Mouse (Mus musculus): ENCODE results near the gene Thoc6. TPM values are rescaled to one million over a fixed set of nuclear protein-coding genes. Genes with fewer than 3 reads are reported as not detected.

Gene Thoc6
- polyA plus RNA-seq (2012; rRNA removed): 24.8 and 31.1 TPM in 2 replicates

- H3K27ac ChIP-seq (ENCODE audit: insufficient read depth, low read length): peak within 1 kb of the TSS; percentile 96
- under 1% methylated on average over 45 of the region's 45 CpGs for WGBS
- H3K36me3 ChIP-seq (ENCODE audit: control insufficient read depth, insufficient read depth, low read length): peaks cover 12% of the 10 kb centered on the region
- H3K27me3 ChIP-seq (ENCODE audit: control insufficient read depth, insufficient read depth, low read length): no peaks in the 10 kb centered on the region
- peaks cover 13% of the 10 kb centered on the region for H3K4me1 ChIP-seq (ENCODE audit: control insufficient read depth, insufficient read depth, insufficient read length)
- TF ChIP-seq CTCF (IDR thresholded peaks at IDR 0.05; ENCODE audit: extremely low read depth, insufficient read depth, insufficient read length, insufficient replicate concordance) (no peak), POLR2A (IDR thresholded peaks at IDR 0.05; ENCODE audit: low read depth, low read length) (peak; percentile 40)
- DNase-seq (ENCODE audit: low read depth in 1 of 2, low spot score in 2 of 2): peak; percentile 88 to 94
- peak within 1 kb of the TSS; percentile 84 for H3K4me3 ChIP-seq (ENCODE audit: extremely low read depth, insufficient read depth, insufficient read length)
Observed at GRCm38 (mm10) chr17:23673424-23674073, at the start of gene Thoc6, which contains the start of gene Hcfc1r1. Thoc6 (minus strand) TSS chr17:23673882. Hcfc1r1 (plus strand) TSS chr17:23673596.

- Histone ChIP-seq H3K4me1 (ENCODE audit: control insufficient read depth, insufficient read depth, insufficient read length) (peaks cover 4% of the 10 kb centered on the region; the same call in 1 of the 2 replicates), H3K4me3 (ENCODE audit: extremely low read depth, insufficient read depth, insufficient read length) (no peak within 1 kb of the TSS), H3K27me3 (ENCODE audit: control insufficient read depth, insufficient read depth, low read length) (no peaks in the 10 kb centered on the region), H3K36me3 (ENCODE audit: control insufficient read depth, insufficient read depth, low read length) (no peaks in the 10 kb centered on the region), H3K27ac (ENCODE audit: insufficient read depth, low read length) (no peak within 1 kb of the TSS)
- TF ChIP-seq CTCF (IDR thresholded peaks at IDR 0.05; ENCODE audit: extremely low read depth, insufficient read depth, insufficient read length, insufficient replicate concordance) (no peak), POLR2A (IDR thresholded peaks at IDR 0.05; ENCODE audit: low read depth, low read length) (no peak)
- DNase-seq (ENCODE audit: low read depth in 1 of 2, low spot score in 2 of 2): no peak
- WGBS: 91% methylated on average over 7 of the region's 7 CpGs
Observed at GRCm38 (mm10) chr17:23722376-23723125, 48.9 kb upstream of the Thoc6 start, which contains the start of gene 1520401A03Rik. 1520401A03Rik (minus strand) TSS chr17:23722783.

- no peak for TF ChIP-seq POLR2A (IDR thresholded peaks at IDR 0.05; ENCODE audit: low read depth, low read length)
- no peak for TF ChIP-seq CTCF (IDR thresholded peaks at IDR 0.05; ENCODE audit: extremely low read depth, insufficient read depth, insufficient read length, insufficient replicate concordance)
- Histone ChIP-seq H3K4me3 (ENCODE audit: extremely low read depth, insufficient read depth, insufficient read length) (no peak overlapping the region), H3K4me1 (ENCODE audit: control insufficient read depth, insufficient read depth, insufficient read length) (peaks cover 4% of the 10 kb centered on the region; the same call in 1 of the 2 replicates), H3K27me3 (ENCODE audit: control insufficient read depth, insufficient read depth, low read length) (no peaks in the 10 kb centered on the region), H3K27ac (ENCODE audit: insufficient read depth, low read length) (no peak overlapping the region), H3K36me3 (ENCODE audit: control insufficient read depth, insufficient read depth, low read length) (no peaks in the 10 kb centered on the region)
- no peak for DNase-seq (ENCODE audit: low read depth in 1 of 2, low spot score in 2 of 2)
- WGBS: 86% methylated on average over 2 of the region's 2 CpGs
Observed at GRCm38 (mm10) chr17:23721886-23722285, 48.2 kb upstream of the Thoc6 start.

- no peak for DNase-seq (ENCODE audit: low read depth in 1 of 2, low spot score in 2 of 2)
Observed at GRCm38 (mm10) chr17:23719455-23719854, 45.8 kb upstream of the Thoc6 start.

GRCm38 (mm10) chr17:23717003-23717402 lies 43.3 kb upstream of the Thoc6 start:
- no peak for DNase-seq (ENCODE audit: low read depth in 1 of 2, low spot score in 2 of 2)
- Histone ChIP-seq H3K4me3 (ENCODE audit: extremely low read depth, insufficient read depth, insufficient read length) (no peak overlapping the region), H3K36me3 (ENCODE audit: control insufficient read depth, insufficient read depth, low read length) (no peaks in the 10 kb centered on the region), H3K27ac (ENCODE audit: insufficient read depth, low read length) (no peak overlapping the region), H3K27me3 (ENCODE audit: control insufficient read depth, insufficient read depth, low read length) (no peaks in the 10 kb centered on the region), H3K4me1 (ENCODE audit: control insufficient read depth, insufficient read depth, insufficient read length) (no peaks in the 10 kb centered on the region)
- 84% methylated on average over 2 of the region's 2 CpGs for WGBS
- TF ChIP-seq POLR2A (IDR thresholded peaks at IDR 0.05; ENCODE audit: low read depth, low read length): no peak

More at GRCm38 (mm10) chr17:23719455-23719854, 45.8 kb upstream of the Thoc6 start:
- 73% methylated on average over 1 of the region's 1 CpGs for WGBS
- Histone ChIP-seq H3K27ac (ENCODE audit: insufficient read depth, low read length) (no peak overlapping the region), H3K36me3 (ENCODE audit: control insufficient read depth, insufficient read depth, low read length) (no peaks in the 10 kb centered on the region), H3K27me3 (ENCODE audit: control insufficient read depth, insufficient read depth, low read length) (no peaks in the 10 kb centered on the region), H3K4me1 (ENCODE audit: control insufficient read depth, insufficient read depth, insufficient read length) (no peaks in the 10 kb centered on the region), H3K4me3 (ENCODE audit: extremely low read depth, insufficient read depth, insufficient read length) (no peak overlapping the region)
- TF ChIP-seq POLR2A (IDR thresholded peaks at IDR 0.05; ENCODE audit: low read depth, low read length): no peak
- TF ChIP-seq CTCF (IDR thresholded peaks at IDR 0.05; ENCODE audit: extremely low read depth, insufficient read depth, insufficient read length, insufficient replicate concordance): no peak

GRCm38 (mm10) chr17:23706212-23706611 lies 32.5 kb upstream of the Thoc6 start:
- peak; percentile 34 to 64 for DNase-seq (ENCODE audit: low read depth in 1 of 2, low spot score in 2 of 2)
- Histone ChIP-seq H3K27me3 (ENCODE audit: control insufficient read depth, insufficient read depth, low read length) (peaks cover 4% of the 10 kb centered on the region), H3K27ac (ENCODE audit: insufficient read depth, low read length) (no peak overlapping the region), H3K4me1 (ENCODE audit: control insufficient read depth, insufficient read depth, insufficient read length) (no peaks in the 10 kb centered on the region), H3K4me3 (ENCODE audit: extremely low read depth, insufficient read depth, insufficient read length) (no peak overlapping the region), H3K36me3 (ENCODE audit: control insufficient read depth, insufficient read depth, low read length) (no peaks in the 10 kb centered on the region)
- no peak for TF ChIP-seq POLR2A (IDR thresholded peaks at IDR 0.05; ENCODE audit: low read depth, low read length)
- peak; percentile 90; the same call in 1 of the 2 replicates for TF ChIP-seq CTCF (IDR thresholded peaks at IDR 0.05; ENCODE audit: extremely low read depth, insufficient read depth, insufficient read length, insufficient replicate concordance)
- WGBS: 3% methylated on average over 3 of the region's 3 CpGs

Data from spleen, adult 2 months (tissue).